Mouse (Mus musculus) macrophage (primary cell): ENCODE results near the gene Nrxn2. TPM values are rescaled to one million over a fixed set of nuclear protein-coding genes. Genes with fewer than 3 reads are reported as not detected.

Experiments
- H3K27ac ChIP-seq: fragments of 350-480 bp; formaldehyde crosslinking; 2 replicates; pipeline ENCODE4 v1.9.0; 2021
- H3K36me3 ChIP-seq: fragments of 350-480 bp; formaldehyde crosslinking; 2 replicates; pipeline ENCODE4 v1.9.0; 2021; ENCODE audit errors: inconsistent target
- H3K4me3 ChIP-seq: fragments of 350-480 bp; formaldehyde crosslinking; 2 replicates; pipeline ENCODE4 v1.9.0; 2021; ENCODE audit errors: inconsistent target
- H3K79me2 ChIP-seq: fragments of 350-480 bp; formaldehyde crosslinking; 2 replicates; pipeline ENCODE4 v1.9.0; 2021; ENCODE audit errors: inconsistent target
- WGBS: methylation state at CpG from one replicate; pipeline ENCODE4 v1.1.7; 2026; ENCODE audit warnings: inconsistent platforms; ENCODE audit not compliant: missing documents; 5-methylcytosine and 5-hydroxymethylcytosine counted together
- polyA plus RNA-seq: library from polyadenylated mRNA; stranded (reverse); fragments of 250-400 nt; gene quantifications from 3 replicates; pipeline ENCODE4 v1.2.4, GENCODE M21; 2018; ENCODE audit warnings: inconsistent platforms

The Nrxn2 gene
- polyA plus RNA-seq, 1 experiment from 2014 or later: not detected

DNA sequence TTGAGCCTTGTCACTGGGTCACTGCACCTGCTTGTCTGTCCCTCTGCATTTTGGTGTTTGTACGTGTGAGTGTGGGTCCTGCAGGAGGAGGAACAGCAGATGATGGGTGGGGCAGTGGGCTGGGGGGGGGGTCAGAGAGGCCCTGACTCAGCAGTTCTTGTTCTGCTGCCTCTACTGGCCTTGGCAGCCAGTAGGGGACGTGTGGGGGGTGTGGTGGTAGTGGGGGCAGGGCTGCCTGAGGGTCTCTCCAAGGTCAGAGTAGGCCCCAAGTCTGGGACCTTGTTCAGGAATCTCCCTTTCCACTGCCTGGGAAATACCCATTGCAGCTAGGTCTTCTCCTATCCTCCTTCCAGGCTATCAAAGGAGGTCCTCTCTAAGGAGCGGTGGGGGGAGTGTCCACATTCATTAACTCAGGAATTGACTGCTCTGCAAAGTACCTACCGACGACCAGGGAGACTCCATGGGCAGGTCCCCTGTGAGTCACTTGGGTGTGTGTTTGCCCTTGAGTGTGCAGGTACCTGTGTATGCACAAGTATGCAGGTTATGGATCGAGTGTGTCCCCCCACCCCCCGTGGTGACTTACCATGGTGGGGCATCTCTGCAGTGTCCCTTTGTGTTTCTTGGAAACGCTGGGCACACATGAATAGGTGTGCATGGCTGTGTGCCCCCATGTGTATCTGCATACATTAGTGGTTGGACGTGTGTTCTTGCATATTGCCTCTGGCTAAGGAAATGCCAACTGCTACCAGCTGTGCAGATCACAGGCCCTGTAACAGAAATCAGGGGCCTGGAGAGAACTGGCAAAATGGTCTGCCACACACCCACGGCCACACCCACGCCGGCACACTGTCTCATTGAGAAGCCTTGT is 1.4 kb upstream of the Nrxn2 start:
- H3K36me3 ChIP-seq: no peaks in the 10 kb centered on the region
- H3K79me2 ChIP-seq: no peaks in the 10 kb centered on the region

DNA sequence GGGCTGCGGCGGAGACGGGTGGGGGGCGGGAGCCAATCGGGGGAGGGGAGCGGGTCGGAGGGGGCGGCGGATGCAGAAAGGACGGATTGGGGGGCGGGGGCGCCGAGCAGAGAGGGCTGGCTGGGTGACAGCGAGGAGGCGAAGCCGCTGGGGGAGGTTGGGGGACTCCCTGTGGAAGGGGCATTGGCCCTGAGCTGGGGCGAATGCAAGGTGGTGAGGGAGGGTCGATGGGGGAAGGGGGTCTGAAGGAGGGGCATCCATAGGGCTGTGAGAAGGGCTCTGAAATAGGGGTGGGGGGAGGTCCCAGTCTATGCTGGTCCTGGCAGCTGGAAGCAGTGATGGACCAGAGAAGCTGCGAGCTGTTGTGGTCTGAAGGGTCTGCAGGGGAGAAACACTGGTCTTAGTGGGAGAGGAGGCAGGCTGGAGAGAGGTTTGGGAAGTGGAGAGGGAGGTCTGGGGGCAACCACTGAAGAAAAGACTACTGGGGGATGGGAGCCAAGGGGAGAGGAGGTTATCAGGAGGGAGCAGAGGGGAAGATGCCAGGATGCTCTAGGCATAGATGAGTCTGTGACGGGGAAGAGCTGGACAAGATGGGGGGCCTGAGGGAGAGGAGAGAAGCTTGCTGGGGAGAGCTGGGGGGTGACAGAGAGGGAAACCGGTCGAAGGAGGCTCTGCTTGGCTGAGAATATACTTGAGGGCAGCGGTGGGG is 607 bp downstream of the Nrxn2 start:
- Histone ChIP-seq H3K4me3 (no peak overlapping the region), H3K79me2 (no peaks in the 10 kb centered on the region), H3K36me3 (no peaks in the 10 kb centered on the region), H3K27ac (no peak overlapping the region)
- 15% methylated on average over 22 of the region's 23 CpGs for WGBS

More for the DNA sequence above, 1.4 kb upstream of the Nrxn2 start:
- WGBS: 76% methylated on average over 12 of the region's 12 CpGs
- no peak overlapping the region for H3K27ac ChIP-seq
- H3K4me3 ChIP-seq: no peak overlapping the region

DNA sequence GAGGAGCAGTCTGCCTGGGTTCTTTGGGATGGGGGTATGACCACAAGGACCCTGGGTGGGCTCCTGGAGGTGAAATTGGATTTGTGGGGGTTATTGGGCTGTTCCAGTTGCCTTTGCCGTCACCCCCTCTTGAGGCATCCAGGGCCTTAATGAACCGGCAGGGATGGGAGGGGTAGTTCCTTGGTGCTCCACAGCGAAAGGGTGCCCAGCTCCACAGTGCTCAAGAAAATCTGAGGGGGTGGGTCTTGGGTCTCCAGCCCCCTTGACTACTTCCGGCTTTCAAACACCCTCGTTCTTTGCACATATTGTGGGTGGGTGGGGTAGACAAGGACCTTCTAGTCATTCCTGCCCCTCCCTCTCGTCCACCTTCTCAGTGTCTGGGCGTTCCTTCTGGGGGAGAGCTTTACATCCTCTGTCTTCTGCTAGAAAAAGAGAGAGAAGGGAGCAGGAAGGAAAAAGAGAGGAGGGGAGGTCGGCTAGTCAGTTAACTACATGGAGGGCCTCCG is 1.3 kb downstream of the Nrxn2 start:
- Histone ChIP-seq H3K36me3 (no peaks in the 10 kb centered on the region), H3K4me3 (no peak overlapping the region), H3K27ac (no peak overlapping the region), H3K79me2 (no peaks in the 10 kb centered on the region)
- 50% methylated on average over 9 of the region's 9 CpGs for WGBS

DNA sequence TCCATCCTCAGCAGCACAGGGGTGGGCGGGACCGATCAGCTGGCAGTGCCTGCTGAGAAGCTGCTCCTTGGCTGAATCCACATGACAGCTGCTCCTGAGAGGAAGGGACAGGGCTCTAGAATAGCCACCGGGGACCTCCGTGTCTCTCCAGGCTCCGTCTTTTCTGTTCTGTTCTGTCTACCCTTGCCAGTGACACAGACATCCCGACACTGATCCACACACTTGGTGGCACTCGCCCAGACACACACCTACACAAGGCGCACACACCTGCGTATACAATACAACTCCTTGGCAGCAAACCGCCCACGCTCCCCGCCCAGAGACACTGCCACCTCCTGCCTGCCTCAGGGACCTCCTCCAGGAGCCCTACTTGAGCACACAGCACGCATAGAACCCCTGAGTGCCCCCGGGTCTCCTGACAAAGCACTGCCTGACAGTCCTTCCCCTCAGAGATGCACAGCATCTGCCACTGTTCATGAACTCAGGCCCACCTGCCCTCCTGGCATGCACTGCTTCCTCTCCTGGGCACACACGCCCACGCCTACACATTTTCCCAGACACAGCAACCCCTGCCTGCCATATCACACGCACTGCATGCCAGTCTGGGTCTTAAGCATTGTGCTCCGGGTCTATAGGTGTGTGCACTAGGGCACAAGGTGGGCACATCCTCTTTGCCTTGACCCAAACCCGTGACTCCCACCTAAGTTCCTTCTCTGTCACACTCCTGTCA is 2.1 kb downstream of the Nrxn2 start:
- Histone ChIP-seq H3K27ac (no peak overlapping the region), H3K79me2 (no peaks in the 10 kb centered on the region), H3K36me3 (no peaks in the 10 kb centered on the region), H3K4me3 (no peak overlapping the region)
- WGBS: 63% methylated on average over 19 of the region's 19 CpGs

DNA sequence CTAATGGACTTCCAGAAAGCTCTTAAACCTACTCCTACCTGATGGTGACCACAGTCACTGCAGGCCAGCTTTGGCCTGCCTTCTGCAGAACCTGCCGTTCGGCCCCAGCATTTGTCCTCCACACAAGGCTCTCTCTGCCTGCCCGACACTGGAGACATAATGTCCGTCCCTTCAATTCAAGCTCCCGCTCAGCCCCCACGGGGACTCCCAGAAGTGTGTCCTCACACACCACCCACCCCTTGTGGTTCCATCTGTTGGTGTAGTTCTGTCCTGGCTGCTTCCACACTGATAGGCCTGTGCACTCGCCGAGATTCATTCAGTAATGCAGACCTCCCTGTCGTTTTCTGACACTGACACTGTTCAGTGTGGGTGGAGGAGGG is 2.7 kb downstream of the Nrxn2 start:
- Histone ChIP-seq H3K36me3 (no peaks in the 10 kb centered on the region), H3K79me2 (no peaks in the 10 kb centered on the region), H3K27ac (no peak overlapping the region), H3K4me3 (no peak overlapping the region)
- WGBS: 83% methylated on average over 9 of the region's 9 CpGs

DNA sequence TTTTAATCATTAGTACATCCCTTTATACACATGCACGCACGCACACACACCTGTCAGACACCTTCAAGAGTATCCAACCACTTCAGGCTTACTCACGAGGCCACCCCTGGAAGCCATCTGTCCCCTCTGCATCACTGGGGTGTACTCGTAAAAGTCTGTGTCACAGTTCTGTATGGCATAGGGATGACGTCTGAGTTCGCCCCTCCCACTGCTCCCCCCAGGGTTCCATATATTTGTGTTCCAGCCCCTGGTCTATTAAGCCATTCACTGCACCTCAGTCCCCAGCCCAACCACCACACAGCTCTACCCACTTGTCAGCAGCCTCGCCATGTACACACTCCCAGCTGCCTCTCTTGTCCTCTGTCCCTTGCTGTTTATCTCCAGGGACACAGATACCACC is 3.5 kb downstream of the Nrxn2 start:
- no peak overlapping the region for H3K4me3 ChIP-seq
- H3K79me2 ChIP-seq: no peaks in the 10 kb centered on the region
- 83% methylated on average over 7 of the region's 7 CpGs for WGBS
- no peak overlapping the region for H3K27ac ChIP-seq
- no peaks in the 10 kb centered on the region for H3K36me3 ChIP-seq

DNA sequence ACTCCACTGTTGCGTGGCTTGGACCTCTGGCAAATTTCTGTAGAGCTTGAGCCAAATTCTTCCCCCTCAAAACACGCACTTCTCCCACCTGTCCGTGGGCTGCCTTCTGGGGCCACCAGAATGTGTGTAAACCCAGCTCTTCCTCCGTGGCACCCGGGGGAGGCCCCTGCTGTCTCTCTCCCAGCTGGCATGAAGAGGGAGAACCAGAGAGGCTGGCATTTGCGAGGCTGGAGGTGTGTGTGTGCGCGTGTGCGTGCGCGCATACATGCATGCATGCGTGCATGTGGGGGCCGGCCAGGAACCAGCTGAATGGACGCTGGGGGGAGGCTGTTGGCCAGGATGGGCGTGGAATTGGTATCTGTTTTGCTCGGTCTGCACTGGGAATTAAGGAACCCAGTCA is 4.7 kb downstream of the Nrxn2 start:
- Histone ChIP-seq H3K27ac (no peak overlapping the region), H3K79me2 (no peaks in the 10 kb centered on the region), H3K36me3 (no peaks in the 10 kb centered on the region), H3K4me3 (no peak overlapping the region)
- WGBS: 83% methylated on average over 16 of the region's 16 CpGs

DNA sequence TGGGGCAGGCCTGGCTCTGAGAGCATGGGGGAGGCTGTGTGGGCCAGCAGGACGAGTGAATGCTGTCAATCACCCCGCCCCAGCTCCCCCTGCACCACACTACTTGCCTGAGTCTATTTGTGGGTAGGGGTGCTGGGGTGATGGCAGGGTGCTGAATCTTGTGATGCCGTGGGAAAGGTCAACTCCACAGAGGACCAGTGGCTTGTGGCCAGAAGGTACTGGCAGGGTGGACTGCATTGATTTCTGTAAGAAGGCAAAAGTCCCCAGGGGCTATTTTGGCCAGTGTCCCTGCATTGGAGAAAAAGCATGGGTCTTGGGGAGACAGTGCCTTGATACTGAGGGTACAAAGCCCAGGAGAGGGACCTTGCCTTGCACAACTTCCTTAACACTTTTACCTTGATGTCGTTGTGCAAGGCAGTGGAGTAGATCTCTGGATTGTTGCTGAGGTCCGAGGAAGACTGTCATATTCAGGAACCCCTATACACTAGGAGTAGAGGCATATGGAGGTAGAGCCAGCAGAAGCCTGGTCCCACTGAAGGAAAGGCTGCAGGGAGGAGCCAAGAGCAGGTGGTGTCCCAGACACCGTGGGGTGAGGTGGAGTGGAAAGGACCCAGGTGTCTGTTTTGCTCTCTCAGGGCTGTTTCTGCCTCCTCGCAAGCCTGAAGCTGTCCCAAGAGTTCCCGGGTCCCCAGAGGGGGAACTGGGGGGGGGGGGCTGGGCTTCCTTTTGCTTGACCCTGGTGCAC is 5.8 kb downstream of the Nrxn2 start:
- Histone ChIP-seq H3K27ac (no peak overlapping the region), H3K36me3 (no peaks in the 10 kb centered on the region), H3K79me2 (no peaks in the 10 kb centered on the region), H3K4me3 (no peak overlapping the region)
- WGBS: 54% methylated on average over 7 of the region's 8 CpGs

DNA sequence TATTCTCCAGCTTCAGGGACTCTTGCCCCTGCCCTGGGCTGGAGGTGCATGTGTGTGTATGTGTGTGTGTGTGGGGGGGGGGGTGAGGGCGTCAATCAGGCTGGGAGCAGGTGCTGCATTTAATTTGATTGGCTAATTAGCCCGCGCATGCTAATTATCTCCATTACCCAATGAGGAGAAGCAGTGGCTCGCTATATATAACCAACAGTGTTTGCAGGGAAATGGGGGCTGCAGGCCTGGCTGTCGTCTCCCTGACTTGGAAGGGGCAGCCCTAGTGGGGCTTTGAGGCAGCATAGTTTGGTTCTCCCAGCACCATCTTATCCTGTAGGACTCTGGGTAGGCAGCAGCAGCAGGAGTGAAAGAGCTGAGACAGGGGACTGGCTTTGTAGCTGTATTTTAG is 7.1 kb downstream of the Nrxn2 start:
- WGBS: 49% methylated on average over 5 of the region's 5 CpGs
- H3K79me2 ChIP-seq: no peaks in the 10 kb centered on the region
- H3K4me3 ChIP-seq: no peak overlapping the region
- no peak overlapping the region for H3K27ac ChIP-seq
- H3K36me3 ChIP-seq: no peaks in the 10 kb centered on the region

DNA sequence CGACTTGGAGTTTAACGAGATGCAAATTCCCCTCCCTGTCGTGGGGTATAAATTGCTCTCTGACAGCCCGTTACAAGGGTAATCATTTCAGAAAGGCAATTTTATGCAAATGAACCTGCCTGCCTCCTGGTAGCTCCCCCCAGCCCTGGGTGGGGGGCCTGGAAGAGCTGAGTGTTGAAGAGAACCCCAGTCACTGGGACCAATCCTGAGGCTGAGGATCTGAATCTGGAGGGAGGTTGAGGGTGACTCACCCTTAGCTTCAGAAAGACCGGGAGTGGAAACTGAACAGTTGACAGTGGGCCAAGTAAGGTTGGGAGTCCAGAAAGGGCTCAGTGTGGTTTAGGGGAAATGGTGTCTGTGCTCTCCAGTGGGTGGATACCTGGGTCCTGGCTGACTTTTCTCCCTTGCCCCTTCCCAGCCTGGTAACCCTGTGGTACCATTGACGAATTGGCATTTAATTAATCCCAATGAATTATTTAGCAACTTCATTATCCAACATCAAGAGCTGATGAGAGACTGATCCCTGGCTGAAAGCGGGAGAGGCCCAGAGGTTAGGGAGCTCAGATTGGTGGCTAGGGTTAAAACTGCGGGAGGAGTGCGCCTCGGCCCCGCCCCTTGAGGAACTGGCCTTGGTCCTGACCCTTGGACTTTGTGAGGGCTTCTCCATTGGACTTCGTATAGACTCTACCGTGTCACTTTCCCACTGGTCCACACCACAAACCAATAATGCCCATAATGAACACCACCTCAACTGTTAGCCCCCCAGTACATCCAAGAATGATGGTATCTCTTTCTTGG is 8.4 kb downstream of the Nrxn2 start:
- no peak overlapping the region for H3K4me3 ChIP-seq
- H3K36me3 ChIP-seq: no peaks in the 10 kb centered on the region
- H3K79me2 ChIP-seq: no peaks in the 10 kb centered on the region
- 24% methylated on average over 13 of the region's 13 CpGs for WGBS
- H3K27ac ChIP-seq: no peak overlapping the region

DNA sequence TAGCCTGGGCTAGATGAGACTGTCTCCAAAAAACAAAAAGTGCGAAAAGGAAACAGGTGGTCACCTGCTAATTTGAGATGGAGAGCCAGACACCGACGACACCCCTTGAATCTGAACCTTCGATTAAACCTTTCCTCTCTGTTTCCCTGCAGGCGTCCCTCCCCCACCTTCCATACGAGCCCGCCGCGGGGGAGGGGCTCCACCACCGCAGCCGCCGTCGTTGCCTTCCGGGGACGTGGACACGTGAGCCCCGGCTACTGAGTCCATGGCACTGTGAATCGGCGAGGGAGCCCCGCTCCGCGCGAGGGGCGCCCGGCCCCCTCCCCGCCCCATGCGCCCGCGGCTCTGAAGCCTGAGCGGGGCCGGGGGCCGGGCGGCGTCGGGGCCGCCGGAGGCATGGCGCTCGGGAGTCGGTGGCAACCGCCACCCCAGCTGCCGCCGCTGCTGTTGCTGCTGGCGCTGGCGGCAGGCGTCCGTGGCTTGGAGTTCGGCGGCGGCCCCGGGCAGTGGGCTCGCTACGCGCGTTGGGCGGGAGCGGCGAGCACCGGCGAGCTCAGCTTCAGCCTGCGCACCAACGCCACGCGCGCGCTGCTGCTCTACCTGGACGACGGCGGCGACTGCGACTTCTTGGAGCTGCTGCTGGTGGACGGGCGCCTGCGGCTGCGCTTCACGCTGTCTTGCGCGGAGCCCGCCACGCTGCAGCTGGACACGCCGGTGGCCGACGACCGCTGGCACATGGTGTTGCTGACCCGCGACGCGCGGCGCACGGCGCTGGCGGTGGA is 9.3 kb downstream of the Nrxn2 start:
- 3% methylated on average over 77 of the region's 94 CpGs for WGBS
- Histone ChIP-seq H3K27ac (no peak overlapping the region), H3K4me3 (no peak overlapping the region), H3K36me3 (no peaks in the 10 kb centered on the region), H3K79me2 (no peaks in the 10 kb centered on the region)

DNA sequence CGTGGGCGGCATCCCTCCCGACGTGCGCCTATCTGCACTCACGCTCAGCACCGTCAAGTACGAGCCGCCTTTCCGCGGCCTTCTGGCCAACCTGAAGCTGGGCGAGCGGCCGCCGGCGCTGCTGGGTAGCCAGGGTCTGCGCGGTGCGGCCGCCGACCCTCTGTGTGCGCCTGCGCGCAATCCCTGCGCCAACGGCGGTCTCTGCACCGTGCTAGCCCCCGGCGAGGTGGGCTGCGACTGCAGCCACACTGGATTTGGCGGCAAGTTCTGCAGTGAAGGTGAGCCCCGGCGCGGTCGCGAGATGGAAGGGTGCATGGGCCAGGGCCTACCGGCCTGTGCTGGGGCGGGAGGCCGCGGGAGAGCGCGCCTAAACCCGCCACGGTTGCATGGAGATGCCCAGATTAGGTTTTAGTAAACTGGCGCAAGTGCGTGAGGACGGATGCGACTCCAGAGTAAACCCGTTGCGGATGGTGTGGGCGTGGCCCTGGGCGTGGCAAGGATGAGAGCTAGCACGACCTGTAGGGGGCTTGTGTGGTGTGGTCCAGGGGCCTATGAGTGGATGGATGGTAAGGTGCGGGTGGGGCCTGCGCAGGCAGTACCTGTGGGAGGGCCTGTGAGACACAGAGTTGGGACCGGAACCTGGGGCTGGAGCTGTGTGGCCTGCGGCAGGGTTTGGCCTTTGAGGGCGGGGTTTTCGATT is 10.1 kb downstream of the Nrxn2 start:
- H3K4me3 ChIP-seq: no peak overlapping the region
- H3K36me3 ChIP-seq: no peaks in the 10 kb centered on the region
- no peaks in the 10 kb centered on the region for H3K79me2 ChIP-seq
- H3K27ac ChIP-seq: no peak overlapping the region
- 2% methylated on average over 60 of the region's 60 CpGs for WGBS
